Mouse (Mus musculus): ENCODE results near the gene Rnf212b. TPM values are rescaled to one million over a fixed set of nuclear protein-coding genes. Genes with fewer than 3 reads are reported as not detected.

The Rnf212b gene
- polyA plus RNA-seq (2015; fragmentation: Nextera tagmentation; extraction: Ambion mirVana), result not detected in 2 replicates

GRCm38 (mm10) chr14:54813991-54814390 is at the start of gene Rnf212b:
Gene Rnf212b (plus strand): TSS chr14:54814141.

GRCm38 (mm10) chr14:54781610-54782365 is 32.2 kb upstream of the Rnf212b start, which contains the start of gene Slc7a8:
Gene Slc7a8 (minus strand): TSS chr14:54781946.

GRCm38 (mm10) chr14:54870861-54871260 is 56.9 kb downstream of the Rnf212b start, which contains the start of gene Homez:
Gene Homez (minus strand): TSS chr14:54870961.

GRCm38 (mm10) chr14:54877048-54877715 is 63.2 kb downstream of the Rnf212b start, which contains the start of gene Ppp1r3e:
Gene Ppp1r3e (minus strand): TSS chr14:54877550.

GRCm38 (mm10) chr14:54883154-54884021 is 69.4 kb downstream of the Rnf212b start, which contains the start of the genes Bcl2l2 and Gm20521:
Gene Bcl2l2 (plus strand): TSS chr14:54883377.
Gene Gm20521 (plus strand): TSS chr14:54883441.

GRCm38 (mm10) chr14:54892200-54892599 is 78.3 kb downstream of the Rnf212b start, which contains the start of gene Pabpn1:
Gene Pabpn1 (plus strand): TSS chr14:54892500.

Other genes starting within 250 kb of the Rnf212b start
- 11.5 and 13.2 TPM in 2 replicates for gene Ajuba, start 236.6 kb upstream of the Rnf212b start, polyA plus RNA-seq (2015; fragmentation: Nextera tagmentation; extraction: Ambion mirVana)
- 2.4 and 2.7 TPM in 2 replicates for gene 4931414P19Rik, start 208.1 kb upstream of the Rnf212b start, polyA plus RNA-seq (2015; fragmentation: Nextera tagmentation; extraction: Ambion mirVana)
- gene Psmb5, start 196.1 kb upstream of the Rnf212b start, polyA plus RNA-seq (2015; fragmentation: Nextera tagmentation; extraction: Ambion mirVana), result 306 and 337 TPM in 2 replicates
- gene Psmb11, start 192.7 kb upstream of the Rnf212b start, polyA plus RNA-seq (2015; fragmentation: Nextera tagmentation; extraction: Ambion mirVana), result 0.03 and 0.05 TPM in 2 replicates
- gene Gm17606, start 173.2 kb upstream of the Rnf212b start, polyA plus RNA-seq (2015; fragmentation: Nextera tagmentation; extraction: Ambion mirVana), result not detected in 2 replicates
- 0.33 and 0.40 TPM in 2 replicates for gene Cdh24, start 172.8 kb upstream of the Rnf212b start, polyA plus RNA-seq (2015; fragmentation: Nextera tagmentation; extraction: Ambion mirVana)
- 44.2 and 47.3 TPM in 2 replicates for gene 1700123O20Rik, start 127.9 kb upstream of the Rnf212b start, polyA plus RNA-seq (2015; fragmentation: Nextera tagmentation; extraction: Ambion mirVana)
- 42.8 and 46.2 TPM in 2 replicates for gene Acin1, start 127.2 kb upstream of the Rnf212b start, polyA plus RNA-seq (2015; fragmentation: Nextera tagmentation; extraction: Ambion mirVana)
- 0.11 and 0.12 TPM in 2 replicates for gene Gm29776, start 115.3 kb upstream of the Rnf212b start, polyA plus RNA-seq (2015; fragmentation: Nextera tagmentation; extraction: Ambion mirVana)
- gene Cebpe, start 102.0 kb upstream of the Rnf212b start, polyA plus RNA-seq (2015; fragmentation: Nextera tagmentation; extraction: Ambion mirVana), result not detected in 2 replicates
- gene Slc7a8, start 32.2 kb upstream of the Rnf212b start, polyA plus RNA-seq (2015; fragmentation: Nextera tagmentation; extraction: Ambion mirVana), result 3.8 and 5.9 TPM in 2 replicates
- gene Homez, start 56.8 kb downstream of the Rnf212b start, polyA plus RNA-seq (2015; fragmentation: Nextera tagmentation; extraction: Ambion mirVana), result 3.6 and 4.1 TPM in 2 replicates
- gene Ppp1r3e, start 63.4 kb downstream of the Rnf212b start, polyA plus RNA-seq (2015; fragmentation: Nextera tagmentation; extraction: Ambion mirVana), result 0.97 and 2.3 TPM in 2 replicates
- gene Bcl2l2, start 69.2 kb downstream of the Rnf212b start, polyA plus RNA-seq (2015; fragmentation: Nextera tagmentation; extraction: Ambion mirVana), result 2.9 and 3.6 TPM in 2 replicates
- gene Gm20521, start 69.3 kb downstream of the Rnf212b start, polyA plus RNA-seq (2015; fragmentation: Nextera tagmentation; extraction: Ambion mirVana), result 0.12 and 0.30 TPM in 2 replicates
- gene Pabpn1, start 78.4 kb downstream of the Rnf212b start, polyA plus RNA-seq (2015; fragmentation: Nextera tagmentation; extraction: Ambion mirVana), result 36.7 and 49.3 TPM in 2 replicates
- gene Slc22a17, start 99.0 kb downstream of the Rnf212b start, polyA plus RNA-seq (2015; fragmentation: Nextera tagmentation; extraction: Ambion mirVana), result 15.8 and 18.4 TPM in 2 replicates
- gene Efs, start 112.0 kb downstream of the Rnf212b start, polyA plus RNA-seq (2015; fragmentation: Nextera tagmentation; extraction: Ambion mirVana), result 14.8 and 17.7 TPM in 2 replicates
- gene Il25, start 118.6 kb downstream of the Rnf212b start, polyA plus RNA-seq (2015; fragmentation: Nextera tagmentation; extraction: Ambion mirVana), result 0.45 and 0.50 TPM in 2 replicates
- gene Cmtm5, start 122.1 kb downstream of the Rnf212b start, polyA plus RNA-seq (2015; fragmentation: Nextera tagmentation; extraction: Ambion mirVana), result 8.2 and 10.1 TPM in 2 replicates
- 20.8 and 25.5 TPM in 2 replicates for gene Myh6, start 152.8 kb downstream of the Rnf212b start, polyA plus RNA-seq (2015; fragmentation: Nextera tagmentation; extraction: Ambion mirVana)
- not detected in 2 replicates for gene Gm17428, start 162.8 kb downstream of the Rnf212b start, polyA plus RNA-seq (2015; fragmentation: Nextera tagmentation; extraction: Ambion mirVana)
- gene Myh7, start 180.5 kb downstream of the Rnf212b start, polyA plus RNA-seq (2015; fragmentation: Nextera tagmentation; extraction: Ambion mirVana), result 228 and 232 TPM in 2 replicates
- 42.6 and 46.5 TPM in 2 replicates for gene Ngdn, start 201.3 kb downstream of the Rnf212b start, polyA plus RNA-seq (2015; fragmentation: Nextera tagmentation; extraction: Ambion mirVana)

Measured in skeletal muscle tissue, postnatal 0 days (tissue).